Mouse (Mus musculus): Measurements from ENCODE around the gene Cyp1b1. TPM values are rescaled to one million over a fixed set of nuclear protein-coding genes. Genes with fewer than 3 reads are reported as not detected.

Gene Cyp1b1
- polyA plus RNA-seq, 2 experiments = 1.8 to 2.5 TPM

GRCm38 (mm10) chr17:79657785-79658184 lies 57.1 kb downstream of the Cyp1b1 start:
- H3K4me2 ChIP-seq (replicated peaks; ENCODE audit: low read depth, low read length, severe bottlenecking) = no peak overlapping the region
- H3K36me3 ChIP-seq (ENCODE audit: control insufficient read depth, insufficient read depth, low read length) = no peaks in the 10 kb centered on the region
- ATAC-seq (ENCODE audit: low FRiP score, low read depth) (no peak; the same call in 1 of the 2 replicates), DNase-seq (ENCODE audit: low spot score) (peak; percentile 11)
- H3K4me1 ChIP-seq (ENCODE audit: control insufficient read depth, insufficient read depth, low read length) = no peaks in the 10 kb centered on the region
- H3K9me3 ChIP-seq (ENCODE audit: control insufficient read depth, low read length) = no peaks in the 10 kb centered on the region
- H3K4me3 ChIP-seq (replicated peaks; ENCODE audit: low read length) = no peak overlapping the region
- TF ChIP-seq POLR2A (IDR thresholded peaks at IDR 0.05; ENCODE audit: borderline replicate concordance, extremely low read depth, insufficient read depth, insufficient read length) = no peak
- H3K27me3 ChIP-seq (ENCODE audit: control insufficient read depth, insufficient read depth, low read length) = no peaks in the 10 kb centered on the region
- no peak overlapping the region for H3K27ac ChIP-seq (replicated peaks; ENCODE audit: low read depth, low read length)
- 55% methylated on average over 9 of the region's 9 CpGs for WGBS
- H3K9ac ChIP-seq (ENCODE audit: low read depth, low read length, severe bottlenecking) = no peak overlapping the region

DNA sequence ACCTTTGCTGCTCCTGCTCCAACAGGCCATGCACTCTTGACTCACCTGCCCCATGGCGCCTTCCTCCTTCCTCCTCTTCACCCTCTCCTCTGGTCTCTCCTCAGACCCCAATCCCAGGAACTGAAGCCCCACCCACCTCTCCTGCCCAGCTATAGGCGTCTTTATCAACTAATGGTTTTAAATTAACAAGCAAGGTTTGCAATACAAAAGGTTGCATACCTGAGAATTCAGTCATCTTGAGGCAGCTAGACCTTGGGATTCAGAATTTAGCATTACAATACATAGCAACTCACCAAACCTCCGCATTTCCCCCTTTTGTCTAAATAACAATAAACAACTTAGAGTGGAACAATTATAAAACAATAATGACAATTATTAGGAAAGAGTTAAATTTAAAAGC lies 60.7 kb downstream of the Cyp1b1 start:
- Histone ChIP-seq H3K4me1 (ENCODE audit: control insufficient read depth, insufficient read depth, low read length) (no peaks in the 10 kb centered on the region), H3K4me2 (replicated peaks; ENCODE audit: low read depth, low read length, severe bottlenecking) (no peak overlapping the region), H3K9ac (ENCODE audit: low read depth, low read length, severe bottlenecking) (no peak overlapping the region), H3K36me3 (ENCODE audit: control insufficient read depth, insufficient read depth, low read length) (no peaks in the 10 kb centered on the region), H3K27me3 (ENCODE audit: control insufficient read depth, insufficient read depth, low read length) (no peaks in the 10 kb centered on the region), H3K9me3 (ENCODE audit: control insufficient read depth, low read length) (no peaks in the 10 kb centered on the region), H3K27ac (replicated peaks; ENCODE audit: low read depth, low read length) (no peak overlapping the region), H3K4me3 (replicated peaks; ENCODE audit: low read length) (no peak overlapping the region)
- no peak for TF ChIP-seq POLR2A (IDR thresholded peaks at IDR 0.05; ENCODE audit: borderline replicate concordance, extremely low read depth, insufficient read depth, insufficient read length)
- no peak for DNase-seq (ENCODE audit: low spot score)
- WGBS = 75% methylated on average over 3 of the region's 3 CpGs
- ATAC-seq (ENCODE audit: low FRiP score, low read depth) = no peak

DNA sequence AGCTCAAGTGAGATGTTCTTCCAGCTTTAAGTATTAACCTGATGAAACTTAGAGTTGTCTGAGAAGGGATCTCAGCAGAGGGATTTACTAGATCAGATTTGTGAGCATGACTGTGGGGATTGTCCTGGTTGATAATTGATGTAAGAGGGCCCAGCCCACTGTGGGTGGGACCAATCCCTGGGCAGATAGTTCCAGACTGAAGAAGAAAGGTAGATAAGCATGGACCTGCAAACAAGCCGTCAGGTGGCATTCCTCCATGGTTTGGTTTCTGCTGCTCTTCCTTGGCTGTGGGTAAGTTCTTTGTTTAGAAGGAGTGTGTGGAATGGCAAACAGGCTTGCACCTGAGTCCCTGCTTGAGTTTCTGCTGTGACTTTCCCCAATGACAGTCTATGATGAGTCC lies 61.7 kb downstream of the Cyp1b1 start:
- Histone ChIP-seq H3K27ac (replicated peaks; ENCODE audit: low read depth, low read length) (no peak overlapping the region), H3K9me3 (ENCODE audit: control insufficient read depth, low read length) (no peaks in the 10 kb centered on the region), H3K27me3 (ENCODE audit: control insufficient read depth, insufficient read depth, low read length) (no peaks in the 10 kb centered on the region), H3K4me2 (replicated peaks; ENCODE audit: low read depth, low read length, severe bottlenecking) (no peak overlapping the region), H3K4me3 (replicated peaks; ENCODE audit: low read length) (no peak overlapping the region), H3K9ac (ENCODE audit: low read depth, low read length, severe bottlenecking) (no peak overlapping the region), H3K36me3 (ENCODE audit: control insufficient read depth, insufficient read depth, low read length) (no peaks in the 10 kb centered on the region), H3K4me1 (ENCODE audit: control insufficient read depth, insufficient read depth, low read length) (no peaks in the 10 kb centered on the region)
- TF ChIP-seq POLR2A (IDR thresholded peaks at IDR 0.05; ENCODE audit: borderline replicate concordance, extremely low read depth, insufficient read depth, insufficient read length) = no peak
- ATAC-seq (ENCODE audit: low FRiP score, low read depth) = no peak
- DNase-seq (ENCODE audit: low spot score) = no peak
- 80% methylated on average over 1 of the region's 1 CpGs for WGBS

Other genes starting within 250 kb of the Cyp1b1 start
- gene Rmdn2, start 103.2 kb downstream of the Cyp1b1 start, polyA plus RNA-seq (2012; rRNA removed) = 4.9 and 7.6 TPM in 2 replicates
- 10.7 and 11.9 TPM in 2 replicates for gene Rmdn2, start 103.2 kb downstream of the Cyp1b1 start, polyA plus RNA-seq (2014; fragmentation: Nextera tagmentation; extraction: Ambion mirVana)
- 21.7 and 25.9 TPM in 2 replicates for gene Atl2, start 181.1 kb upstream of the Cyp1b1 start, polyA plus RNA-seq (2012; rRNA removed)
- gene Atl2, start 181.1 kb upstream of the Cyp1b1 start, polyA plus RNA-seq (2014; fragmentation: Nextera tagmentation; extraction: Ambion mirVana) = 26.1 and 28.8 TPM in 2 replicates